Mouse (Mus musculus) hindlimb bud, embryonic 11.5 days (tissue): ENCODE measurements around the gene Sel1l3.

Experiments used
- DNase-seq: peaks from one replicate; pipeline ENCODE4 v3.0.0-alpha.2; 2012; ENCODE audit warnings: low read depth, low spot score; ENCODE audit errors: extremely low spot score

Gene Sel1l3

GRCm38 (mm10) chr5:53214362-53214761 lies 635 bp upstream of the Sel1l3 start:
- DNase-seq = no peak

- DNase-seq = no peak
These were observed 681 bp downstream of the Sel1l3 start for GRCm38 (mm10) chr5:53212782-53213710.

- no peak for DNase-seq
These were observed 1.5 kb downstream of the Sel1l3 start for GRCm38 (mm10) chr5:53212087-53212781.

- DNase-seq = no peak
These were observed 2.5 kb downstream of the Sel1l3 start for GRCm38 (mm10) chr5:53211241-53211640.

GRCm38 (mm10) chr5:53210481-53210880 lies 3.2 kb downstream of the Sel1l3 start:
- DNase-seq = no peak

- DNase-seq = no peak
These were observed 4.0 kb downstream of the Sel1l3 start for GRCm38 (mm10) chr5:53209773-53210172.

- DNase-seq = no peak
These were observed 5.0 kb downstream of the Sel1l3 start for GRCm38 (mm10) chr5:53208731-53209130.

- DNase-seq = no peak
These were observed 7.2 kb downstream of the Sel1l3 start for GRCm38 (mm10) chr5:53206575-53206974.

GRCm38 (mm10) chr5:53202748-53203147 lies 11.0 kb downstream of the Sel1l3 start:
- DNase-seq = no peak

GRCm38 (mm10) chr5:53200825-53201224 lies 12.9 kb downstream of the Sel1l3 start:
- no peak for DNase-seq

- DNase-seq = no peak
These were observed 15.3 kb downstream of the Sel1l3 start for GRCm38 (mm10) chr5:53198408-53198807.

- no peak for DNase-seq
These were observed 17.2 kb downstream of the Sel1l3 start for GRCm38 (mm10) chr5:53196387-53197088.

- DNase-seq = no peak
These were observed 18.9 kb downstream of the Sel1l3 start for GRCm38 (mm10) chr5:53194841-53195240.

GRCm38 (mm10) chr5:53194421-53194820 lies 19.3 kb downstream of the Sel1l3 start:
- no peak for DNase-seq

- no peak for DNase-seq
These were observed 20.4 kb downstream of the Sel1l3 start for GRCm38 (mm10) chr5:53193092-53194030.

GRCm38 (mm10) chr5:53188608-53189007 lies 25.1 kb downstream of the Sel1l3 start:
- no peak for DNase-seq

GRCm38 (mm10) chr5:53187245-53187644 lies 26.5 kb downstream of the Sel1l3 start:
- DNase-seq = no peak

- DNase-seq = no peak
These were observed 27.9 kb downstream of the Sel1l3 start for GRCm38 (mm10) chr5:53185803-53186202.

- DNase-seq = no peak
These were observed 33.8 kb downstream of the Sel1l3 start for GRCm38 (mm10) chr5:53179965-53180364.

GRCm38 (mm10) chr5:53176703-53177102 lies 37.0 kb downstream of the Sel1l3 start:
- DNase-seq = no peak
